Mouse (Mus musculus) cortical plate, adult 2 months (tissue): ENCODE measurements at regions not wholly inside any gene's neighbourhood (a gene's known extent, or its start where the extent isn't known, plus 50 kb on each side); places are given as distances from the start of the nearest gene placed in this dataset.

ENCODE experiments used
- CTCF ChIP-seq: fragments of 200-500 bp; IDR thresholded peaks from 2 replicates; pipeline ENCODE4 v1.5.1; 2011; ENCODE audit warnings: mild to moderate bottlenecking, control low read depth, low read length; ENCODE audit not compliant: insufficient read depth; ENCODE audit errors: extremely low read depth
- POLR2A ChIP-seq: fragments of 200-500 bp; IDR thresholded peaks from 2 replicates; pipeline ENCODE4 v1.6.1; 2011; ENCODE audit warnings: mild to moderate bottlenecking, low read length, control low read depth; ENCODE audit not compliant: insufficient read depth; ENCODE audit errors: extremely low read depth

DNA sequence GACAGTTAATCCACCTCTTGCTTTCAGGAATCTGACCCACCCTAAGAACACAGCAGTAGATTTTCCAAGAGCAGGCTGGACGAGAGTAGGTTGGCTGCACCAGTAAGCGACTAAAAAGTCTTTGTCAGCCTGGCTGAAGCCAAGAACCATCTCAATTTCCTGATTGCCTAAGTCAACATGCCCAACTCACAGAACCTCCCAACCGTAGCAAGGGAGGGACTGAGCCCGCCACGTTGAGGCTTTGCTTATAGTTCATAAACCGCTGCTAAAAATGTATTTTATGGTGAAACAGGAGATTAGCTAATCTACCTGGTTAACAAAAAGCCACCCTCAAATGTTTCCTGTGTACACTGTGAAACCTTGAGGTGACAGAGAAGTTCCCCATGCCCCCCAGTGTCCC, 115.4 kb upstream of the Tbl1xr1 start:
- no peak for TF ChIP-seq CTCF
- TF ChIP-seq POLR2A: no peak
